Mouse (Mus musculus) cerebellum, adult (tissue): ENCODE results near the gene Pnlip.

Source experiments
- ATAC-seq: cut with Nextera tagmentation; 2 replicates; pipeline ENCODE4 v1.9.2; 2017; ENCODE audit warnings: mild to moderate bottlenecking, moderate library complexity, mixed read lengths; ENCODE audit not compliant: insufficient number of reproducible peaks, low FRiP score, low TSS enrichment

The Pnlip gene

DNA sequence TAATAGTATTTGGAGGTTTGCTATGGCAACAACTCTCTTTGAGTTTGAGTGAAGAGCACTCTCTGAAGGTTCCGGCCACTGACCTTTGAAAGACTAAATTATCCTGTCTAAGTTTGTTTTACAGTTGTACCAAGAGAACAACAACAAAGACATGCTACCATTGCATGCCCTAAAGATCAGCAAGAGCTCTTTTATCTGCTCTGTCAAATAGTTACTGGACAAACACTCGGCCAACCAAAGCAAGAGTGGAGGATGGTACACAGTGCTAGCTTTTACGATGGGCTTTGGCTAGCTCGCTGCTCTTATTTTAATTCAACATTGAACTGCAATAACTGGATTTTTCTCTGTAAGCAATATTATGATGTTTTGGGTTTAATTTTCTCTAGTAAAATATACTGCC lies 65.6 kb downstream of the Pnlip start:
- no peak for ATAC-seq

DNA sequence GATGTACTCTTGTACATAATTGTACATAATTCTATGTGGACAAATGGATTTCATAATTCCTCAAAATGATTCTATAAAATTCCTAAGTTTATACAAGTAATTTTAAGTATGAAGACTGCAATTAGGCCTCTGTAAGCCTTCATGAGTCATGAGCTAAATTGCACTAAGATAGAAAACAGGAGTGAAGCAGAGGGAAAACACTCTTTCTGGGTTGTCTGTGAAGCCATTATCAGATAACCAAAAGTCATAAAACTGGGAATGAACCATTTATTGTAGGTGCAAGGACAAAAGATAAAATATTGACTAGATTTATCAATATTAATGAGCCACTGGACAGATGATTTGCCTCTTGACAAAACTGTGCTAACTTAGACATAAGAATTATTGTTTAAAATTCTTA lies 68.1 kb downstream of the Pnlip start:
- no peak for ATAC-seq

- ATAC-seq = no peak
These were observed 74.3 kb downstream of the Pnlip start for GRCm38 (mm10) chr19:58726551-58726950.

DNA sequence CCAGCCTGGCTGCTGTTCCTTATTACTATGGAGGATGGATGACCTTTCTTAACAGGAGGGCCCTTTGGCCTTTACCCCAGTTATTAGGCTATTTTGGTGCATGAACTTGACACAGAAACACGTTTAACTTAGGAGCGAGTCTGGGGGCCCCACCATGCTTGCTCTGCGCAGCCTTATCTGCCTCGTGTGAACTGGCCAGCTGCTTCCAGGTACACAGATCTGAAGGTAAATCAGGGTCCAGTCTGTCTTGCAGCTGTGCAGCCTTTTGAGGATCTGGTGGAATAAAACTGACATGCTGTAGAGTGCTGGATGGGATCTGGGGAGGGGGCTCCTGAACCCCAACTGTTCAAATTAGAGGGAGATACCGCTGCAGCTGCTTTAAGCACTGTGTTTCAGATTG lies 75.5 kb downstream of the Pnlip start:
- ATAC-seq = no peak

GRCm38 (mm10) chr19:58728445-58729031 lies 76.2 kb downstream of the Pnlip start, which contains the start of gene Pnliprp1:
TSS of gene Pnliprp1 (plus strand) at chr19:58728887.
- no peak for ATAC-seq
